Mouse (Mus musculus): Measurements from ENCODE around the gene Pfdn6. TPM values are rescaled to one million over a fixed set of nuclear protein-coding genes. Genes with fewer than 3 reads are reported as not detected.

Pfdn6 gene
- total RNA-seq, 2 experiments from 2014 or later, result 51.2 to 67.6 TPM

Other genes with a start within 250 kb of the Pfdn6 start
- 10 to 100 TPM; 88.8 to 90.7 TPM for gene March2, start 221.7 kb downstream of the Pfdn6 start, total RNA-seq (2021)
- gene Rab11b, start 179.8 kb downstream of the Pfdn6 start, total RNA-seq (2021), result 100 to 1,000 TPM; 134 to 150 TPM
- gene Angptl4, start 158.5 kb downstream of the Pfdn6 start, total RNA-seq (2021), result 1 to 10 TPM; 1.4 to 5.9 TPM
- gene Kank3, start 129.8 kb downstream of the Pfdn6 start, total RNA-seq (2021), result 10 to 100 TPM; 15.7 to 24.5 TPM
- 100 to 1,000 TPM; 541 to 640 TPM for gene Rps28, start 115.8 kb downstream of the Pfdn6 start, total RNA-seq (2021)
- gene Ndufa7, start 115.8 kb downstream of the Pfdn6 start, total RNA-seq (2021), result 100 to 1,000 TPM; 351 to 407 TPM
- 10 to 100 TPM; 13.8 to 16.1 TPM for gene Cd320, start 97.3 kb downstream of the Pfdn6 start, total RNA-seq (2021)
- gene Gm7029, start 66.5 kb downstream of the Pfdn6 start, total RNA-seq (2021), result not detected
- under 1 TPM; 0.23 to 0.33 TPM for gene Kifc1, start 49.7 kb downstream of the Pfdn6 start, total RNA-seq (2021)
- not detected for gene Platr17, start 35.2 kb downstream of the Pfdn6 start, total RNA-seq (2021)
- gene Daxx, start 30.9 kb downstream of the Pfdn6 start, total RNA-seq (2021), result 10 to 100 TPM; 13.3 to 13.9 TPM
- 10 to 100 TPM; 34.0 to 44.4 TPM for gene Tapbp, start 24.4 kb downstream of the Pfdn6 start, total RNA-seq (2021)
- 10 to 100 TPM; 14.5 to 14.8 TPM for gene Zbtb22, start 24.4 kb downstream of the Pfdn6 start, total RNA-seq (2021)
- 10 to 100 TPM; 31.4 to 34.0 TPM for gene Rgl2, start 10.8 kb downstream of the Pfdn6 start, total RNA-seq (2021)
- 1 to 10 TPM; 8.6 to 8.8 TPM for gene Wdr46, start 317 bp upstream of the Pfdn6 start, total RNA-seq (2021)
- gene B3galt4, start 11.1 kb upstream of the Pfdn6 start, total RNA-seq (2021), result 1 to 10 TPM; 1.3 to 1.4 TPM
- gene Vps52, start 15.5 kb upstream of the Pfdn6 start, total RNA-seq (2021), result 10 to 100 TPM; 31.7 to 33.4 TPM
- gene Rps18, start 15.7 kb upstream of the Pfdn6 start, total RNA-seq (2021), result 100 to 1,000 TPM; 364 to 443 TPM
- gene H2-K1, start 60.0 kb upstream of the Pfdn6 start, total RNA-seq (2021), result 10 to 100 TPM; 28.2 to 41.1 TPM
- gene Ring1, start 84.3 kb upstream of the Pfdn6 start, total RNA-seq (2021), result 10 to 100 TPM; 11.6 to 12.8 TPM
- 10 to 100 TPM; 69.9 to 82.3 TPM for gene H2-Ke6, start 87.7 kb upstream of the Pfdn6 start, total RNA-seq (2021)
- 10 to 100 TPM; 44.6 to 49.5 TPM for gene Slc39a7, start 91.3 kb upstream of the Pfdn6 start, total RNA-seq (2021)
- 10 to 100 TPM; 40.5 to 41.7 TPM for gene Rxrb, start 91.5 kb upstream of the Pfdn6 start, total RNA-seq (2021)
- 1 to 10 TPM; 3.0 to 9.6 TPM for gene Col11a2, start 99.1 kb upstream of the Pfdn6 start, total RNA-seq (2021)
- not detected for gene H2-Oa, start 152.0 kb upstream of the Pfdn6 start, total RNA-seq (2021)
- gene H2-DMa, start 179.2 kb upstream of the Pfdn6 start, total RNA-seq (2021), result 1 to 10 TPM; 3.0 to 3.1 TPM
- gene Brd2, start 182.3 kb upstream of the Pfdn6 start, total RNA-seq (2021), result 10 to 100 TPM; 70.3 to 88.9 TPM
- gene H2-DMb2, start 203.0 kb upstream of the Pfdn6 start, total RNA-seq (2021), result under 1 TPM; 0.46 to 0.47 TPM
- gene H2-DMb1, start 212.7 kb upstream of the Pfdn6 start, total RNA-seq (2021), result under 1 TPM; 0.38 to 0.61 TPM
- 1 to 10 TPM in 1 of 2 experiments, under 1 TPM in 1; 0.74 to 1.5 TPM for gene Tap1, start 247.2 kb upstream of the Pfdn6 start, total RNA-seq (2021)
- 1 to 10 TPM; 1.4 to 1.7 TPM for gene Psmb9, start 247.4 kb upstream of the Pfdn6 start, total RNA-seq (2021)

All from gastrocnemius, adult 2 months (tissue).